ENCODE assay signal across 11 mouse cellular contexts in genomic region chr2:152740490-152740889, GRCm38 (mm10). TPM values are rescaled to one million over a fixed set of nuclear protein-coding genes. Genes with fewer than 3 reads are reported as not detected.
DNase-seq lines count a peak whose midpoint lies in the region; ATAC-seq lines count a peak whose summit lies in the region.
"Had no signal": no experiment of that assay in that cellular context is flagged by ENCODE, and none has a peak within 500 bp of the region (broad histone marks: within the 10 kb centered on the region; RNA-seq: fewer than 3 reads in every experiment).

No protein-coding gene starts in this region.

- 74% methylated on average over 5 of the region's 5 CpGs for WGBS in forebrain, embryonic 12.5 days
- 71% methylated on average over 5 of the region's 5 CpGs for WGBS in forebrain, embryonic 11.5 days
- 77% methylated on average over 5 of the region's 5 CpGs for WGBS in kidney, embryonic 15.5 days
- 65% methylated on average over 5 of the region's 5 CpGs for WGBS in embryonic facial prominence, embryonic 10.5 days
- 59% methylated on average over 5 of the region's 5 CpGs for WGBS in liver, embryonic 11.5 days

- H3K36me3 ChIP-seq in forebrain, embryonic 12.5 days (replicated peaks): no peaks in the 10 kb centered on the region
- no peaks in the 10 kb centered on the region for H3K36me3 ChIP-seq in forebrain, embryonic 11.5 days (ENCODE audit: control insufficient read depth, insufficient read depth, low read length)
- no peaks in the 10 kb centered on the region for H3K36me3 ChIP-seq in kidney, embryonic 15.5 days
- H3K36me3 ChIP-seq in embryonic facial prominence, embryonic 10.5 days (replicated peaks): peaks cover 11% of the 10 kb centered on the region
- no peaks in the 10 kb centered on the region for H3K36me3 ChIP-seq in liver, embryonic 11.5 days (ENCODE audit: control insufficient read depth, insufficient read depth, low read length)

- H3K4me1 ChIP-seq in forebrain, embryonic 12.5 days: peaks cover 54% of the 10 kb centered on the region
- peaks cover 24% of the 10 kb centered on the region for H3K4me1 ChIP-seq in forebrain, embryonic 11.5 days (replicated peaks; ENCODE audit: control insufficient read depth, insufficient read depth, low read length)
- H3K4me1 ChIP-seq in kidney, embryonic 15.5 days: peaks cover 59% of the 10 kb centered on the region
- peaks cover 72% of the 10 kb centered on the region for H3K4me1 ChIP-seq in embryonic facial prominence, embryonic 10.5 days
- H3K4me1 ChIP-seq in liver, embryonic 11.5 days (replicated peaks; ENCODE audit: control insufficient read depth, insufficient read depth, low read length): peaks cover 56% of the 10 kb centered on the region

- H3K27me3 ChIP-seq in forebrain, embryonic 12.5 days: peaks cover 27% of the 10 kb centered on the region
- peaks cover 5% of the 10 kb centered on the region for H3K27me3 ChIP-seq in forebrain, embryonic 11.5 days (ENCODE audit: control insufficient read depth, insufficient read depth, low read length)
- H3K27me3 ChIP-seq in kidney, embryonic 15.5 days: no peaks in the 10 kb centered on the region
- no peaks in the 10 kb centered on the region for H3K27me3 ChIP-seq in embryonic facial prominence, embryonic 10.5 days (replicated peaks; ENCODE audit: low read depth, poor library complexity, severe bottlenecking)
- H3K27me3 ChIP-seq in liver, embryonic 11.5 days (replicated peaks; ENCODE audit: control insufficient read depth, insufficient read depth, low read length): no peaks in the 10 kb centered on the region

- no peaks in the 10 kb centered on the region for H3K9me3 ChIP-seq in forebrain, embryonic 12.5 days
- no peaks in the 10 kb centered on the region for H3K9me3 ChIP-seq in forebrain, embryonic 11.5 days (ENCODE audit: control insufficient read depth, low read length)
- H3K9me3 ChIP-seq in kidney, embryonic 15.5 days (replicated peaks): no peaks in the 10 kb centered on the region
- no peaks in the 10 kb centered on the region for H3K9me3 ChIP-seq in embryonic facial prominence, embryonic 10.5 days
- H3K9me3 ChIP-seq in liver, embryonic 11.5 days (ENCODE audit: control insufficient read depth, low read length): no peaks in the 10 kb centered on the region

- no peak overlapping the region for H3K4me3 ChIP-seq in forebrain, embryonic 12.5 days (replicated peaks)
- no peak overlapping the region for H3K4me3 ChIP-seq in forebrain, embryonic 11.5 days (ENCODE audit: low read depth, low read length)
- H3K4me3 ChIP-seq in kidney, embryonic 15.5 days (replicated peaks): no peak overlapping the region
- H3K4me3 ChIP-seq in embryonic facial prominence, embryonic 10.5 days: no peak overlapping the region; the same call in 1 of the 2 replicates
- H3K4me3 ChIP-seq in liver, embryonic 11.5 days (ENCODE audit: low read depth, low read length): no peak overlapping the region

- no peak overlapping the region for H3K27ac ChIP-seq in forebrain, embryonic 12.5 days
- no peak overlapping the region for H3K27ac ChIP-seq in forebrain, embryonic 11.5 days (ENCODE audit: low read depth, low read length)
- peak overlapping the region; percentile 97 for H3K27ac ChIP-seq in kidney, embryonic 15.5 days
- H3K27ac ChIP-seq in embryonic facial prominence, embryonic 10.5 days (replicated peaks): peak overlapping the region; percentile 96
- H3K27ac ChIP-seq in liver, embryonic 11.5 days (ENCODE audit: low read depth, low read length): peak overlapping the region; percentile 93

- ATAC-seq in forebrain, embryonic 12.5 days (ENCODE audit: low FRiP score): no peak
- ATAC-seq in forebrain, embryonic 11.5 days (replicated peaks; ENCODE audit: low FRiP score): no peak
- ATAC-seq in kidney, embryonic 15.5 days (replicated peaks; ENCODE audit: low FRiP score): no peak
- no peak for ATAC-seq in liver, embryonic 11.5 days (replicated peaks; ENCODE audit: low FRiP score)
- ATAC-seq: forebrain, embryonic 16.5 days had no signal

- no peak overlapping the region for H3K4me2 ChIP-seq in forebrain, embryonic 12.5 days
- no peak overlapping the region for H3K4me2 ChIP-seq in forebrain, embryonic 11.5 days (ENCODE audit: low read depth, low read length, severe bottlenecking)
- H3K4me2 ChIP-seq in kidney, embryonic 15.5 days: no peak overlapping the region
- H3K4me2 ChIP-seq in liver, embryonic 11.5 days: peak overlapping the region; percentile 95

- DNase-seq in forebrain, embryonic 11.5 days (ENCODE audit: low spot score): no peak
- no peak for DNase-seq in kidney, adult 8-10 months
- no peak for DNase-seq in embryonic facial prominence, embryonic 10.5 days (ENCODE audit: low spot score)
- no peak for DNase-seq in liver, embryonic 11.5 days (ENCODE audit: low spot score)
- DNase-seq in embryo, embryonic 11 days: no peak
- no peak for DNase-seq in urinary bladder, adult 18-20 months (ENCODE audit: low spot score in 2 of 2)
- DNase-seq: cerebellum, postnatal 36 days; lung, postnatal 14 days had no signal

- 0 out of 2 replicates have a peak overlapping the region, but pooled peaks have one; percentile 29 for H3K9ac ChIP-seq in forebrain, embryonic 12.5 days
- H3K9ac ChIP-seq in forebrain, embryonic 11.5 days (ENCODE audit: low read length): no peak overlapping the region
- no peak overlapping the region for H3K9ac ChIP-seq in kidney, embryonic 15.5 days
- no peak overlapping the region for H3K9ac ChIP-seq in liver, embryonic 11.5 days (ENCODE audit: low read depth, low read length)

RNA-seq across cellular contexts. Expression of gene Id1, which starts 4.4 kb away (rescaled TPM):
- polyA plus RNA-seq in forebrain, embryonic 12.5 days (2016; fragmentation: Nextera tagmentation; extraction: Ambion mirVana): 37.9 and 48.5 TPM in 2 replicates
- polyA plus RNA-seq in forebrain, embryonic 11.5 days (2014; fragmentation: Nextera tagmentation; extraction: Ambion mirVana): 51.1 and 53.1 TPM in 2 replicates
- polyA plus RNA-seq in kidney, embryonic 15.5 days (2015; fragmentation: Nextera tagmentation; extraction: Ambion mirVana): 133 and 143 TPM in 2 replicates
- polyA plus RNA-seq in embryonic facial prominence, embryonic 10.5 days (2016; fragmentation: Nextera tagmentation; extraction: Ambion mirVana): 161 and 182 TPM in 2 replicates
- polyA plus RNA-seq in liver, embryonic 11.5 days (2014; fragmentation: Nextera tagmentation; extraction: Ambion mirVana): 52.7 and 56.3 TPM in 2 replicates

RNA-seq across cellular contexts. Expression of gene Cox4i2, which starts 13.5 kb away (rescaled TPM):
- 3.1 and 3.6 TPM in 2 replicates for polyA plus RNA-seq in forebrain, embryonic 12.5 days (2016; fragmentation: Nextera tagmentation; extraction: Ambion mirVana)
- 4.6 and 5.5 TPM in 2 replicates for polyA plus RNA-seq in forebrain, embryonic 11.5 days (2014; fragmentation: Nextera tagmentation; extraction: Ambion mirVana)
- polyA plus RNA-seq in kidney, embryonic 15.5 days (2015; fragmentation: Nextera tagmentation; extraction: Ambion mirVana): 16.4 and 20.9 TPM in 2 replicates
- polyA plus RNA-seq in embryonic facial prominence, embryonic 10.5 days (2016; fragmentation: Nextera tagmentation; extraction: Ambion mirVana): 9.9 and 10.1 TPM in 2 replicates
- 6.7 and 8.5 TPM in 2 replicates for polyA plus RNA-seq in liver, embryonic 11.5 days (2014; fragmentation: Nextera tagmentation; extraction: Ambion mirVana)

RNA-seq across cellular contexts. Expression of gene Mcts2, which starts 53.7 kb away (rescaled TPM):
- polyA plus RNA-seq in forebrain, embryonic 12.5 days (2016; fragmentation: Nextera tagmentation; extraction: Ambion mirVana): 39.5 and 41.2 TPM in 2 replicates
- 37.9 and 39.5 TPM in 2 replicates for polyA plus RNA-seq in forebrain, embryonic 11.5 days (2014; fragmentation: Nextera tagmentation; extraction: Ambion mirVana)
- 29.5 and 31.0 TPM in 2 replicates for polyA plus RNA-seq in kidney, embryonic 15.5 days (2015; fragmentation: Nextera tagmentation; extraction: Ambion mirVana)
- polyA plus RNA-seq in embryonic facial prominence, embryonic 10.5 days (2016; fragmentation: Nextera tagmentation; extraction: Ambion mirVana): 37.6 and 40.2 TPM in 2 replicates
- polyA plus RNA-seq in liver, embryonic 11.5 days (2014; fragmentation: Nextera tagmentation; extraction: Ambion mirVana): 31.5 and 37.1 TPM in 2 replicates

Comparison
In these comparisons a context has a peak if more than half of its experiments do, and no peak if none do; other contexts are left out.
1. H3K27ac ChIP-seq: peak in kidney, embryonic 15.5 days (single experiment), embryonic facial prominence, embryonic 10.5 days (single experiment) and liver, embryonic 11.5 days (single experiment); none in forebrain, embryonic 12.5 days (single experiment) and forebrain, embryonic 11.5 days (single experiment).